Mouse (Mus musculus) forelimb bud, embryonic 11.5 days (tissue): ENCODE data around the gene 4933405L10Rik.

Source experiments
- DNase-seq: peaks from one replicate; pipeline ENCODE4 v3.0.0-alpha.2; 2012; ENCODE audit warnings: low read depth, low spot score

The 4933405L10Rik gene

DNA sequence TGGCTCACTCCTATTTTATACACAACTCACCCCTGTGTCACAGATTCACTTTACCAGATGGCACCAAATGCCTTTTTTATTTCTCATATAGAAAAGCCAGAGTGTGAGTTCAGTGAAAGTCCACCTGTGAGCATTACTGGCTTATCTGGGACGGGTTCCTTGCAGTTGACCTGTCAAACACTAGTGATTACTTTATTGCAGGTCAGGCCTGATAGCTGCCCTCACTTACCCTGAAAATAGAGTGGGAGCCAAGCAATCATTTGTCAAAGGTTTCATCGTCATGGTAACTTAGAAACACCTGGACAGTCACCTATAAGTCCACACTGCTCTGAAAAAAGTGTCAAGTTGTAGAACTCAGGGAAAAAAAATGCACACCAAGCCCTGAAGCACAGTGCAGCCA lies 47.2 kb downstream of the 4933405L10Rik start:
- no peak for DNase-seq

DNA sequence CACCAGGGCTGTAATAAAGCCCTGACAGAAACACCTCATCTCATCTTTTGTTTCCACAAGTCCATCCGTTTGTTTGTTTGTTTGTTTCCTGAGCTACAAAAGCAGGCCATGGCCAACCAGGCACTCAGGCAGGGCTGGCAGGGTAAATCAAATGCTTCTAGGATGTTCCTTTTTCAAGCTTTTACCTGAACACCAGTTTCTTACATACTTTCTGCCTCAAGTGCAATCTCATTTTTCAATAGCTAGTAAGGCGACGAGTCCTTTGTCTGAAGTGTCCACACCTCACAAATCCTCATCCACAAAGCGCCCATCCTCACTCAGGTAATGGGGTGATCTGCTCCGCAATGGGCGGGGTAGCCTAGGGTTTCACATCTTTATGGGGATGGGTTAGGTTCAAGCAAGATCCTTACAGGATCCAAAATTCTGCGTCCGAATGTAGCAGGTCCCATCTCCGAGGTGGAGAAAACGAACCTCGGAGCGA lies 50.4 kb downstream of the 4933405L10Rik start:
- peak; percentile 16 for DNase-seq

DNA sequence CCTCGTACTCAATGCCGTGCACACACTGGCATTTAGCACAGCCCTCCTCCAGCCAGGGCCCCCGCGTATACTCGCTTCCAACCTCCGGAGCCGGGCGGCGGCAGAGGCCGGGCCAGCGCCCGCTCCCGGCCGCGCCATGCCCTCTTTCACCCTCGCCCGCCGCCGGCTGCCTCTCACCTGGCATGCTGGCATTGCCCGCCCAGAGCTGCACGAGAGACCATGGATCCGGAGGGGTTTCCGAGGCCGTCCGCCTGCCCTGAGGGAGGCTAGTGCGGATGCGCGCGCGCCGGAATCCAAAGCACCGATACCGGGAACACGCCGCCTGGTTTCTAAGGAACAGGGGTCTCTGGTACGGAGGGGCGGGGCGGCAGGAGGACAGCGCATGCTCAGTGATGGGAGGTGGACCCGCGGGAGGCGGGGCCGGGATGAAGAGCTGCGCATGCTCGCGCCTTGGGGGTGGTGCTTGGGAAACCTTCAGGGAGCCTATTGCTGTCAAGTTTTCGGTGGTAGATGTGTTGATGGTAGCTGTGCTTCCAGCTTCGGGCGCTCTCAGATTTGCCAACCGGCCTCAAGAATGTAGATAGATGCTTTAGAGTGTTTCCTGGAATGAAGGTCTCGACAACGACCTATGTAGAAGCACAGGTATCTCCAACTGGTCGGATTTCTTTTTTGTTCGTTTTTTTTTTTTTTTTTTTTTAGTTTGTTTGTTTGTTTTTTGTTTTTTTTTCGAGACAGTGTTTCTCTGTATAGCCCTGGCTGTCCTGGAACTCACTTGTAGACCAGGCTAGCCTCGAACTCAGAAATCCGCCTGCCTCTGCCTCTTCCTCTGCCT lies 51.0 kb downstream of the 4933405L10Rik start, which contains the start of gene Gfod2:
Gene Gfod2 (minus strand): TSS at position 388 of the 832 bp plus-strand sequence.
- peak; percentile 97 for DNase-seq
